Mouse (Mus musculus) stomach, embryonic 16.5 days (tissue): Measurements from ENCODE around the gene Eif4e3. TPM values are rescaled to one million over a fixed set of nuclear protein-coding genes. Genes with fewer than 3 reads are reported as not detected.

Source experiments
- ATAC-seq: fragments of 200-750 bp; cut with Nextera tagmentation; 2 replicates; pipeline ENCODE4 v1.8.0; 2017; ENCODE audit warnings: moderate number of reproducible peaks, moderate TSS enrichment; ENCODE audit not compliant: insufficient read depth, low FRiP score
- H3K27ac ChIP-seq: fragments of 300-500 bp; sonication (generic); 2 replicates; pipeline ENCODE4 v1.5.1; 2014; ENCODE audit warnings: low read length
- H3K27me3 ChIP-seq: fragments of 300-500 bp; sonication (generic); 2 replicates; pipeline ENCODE4 v1.6.1; 2014; ENCODE audit warnings: low read length, control low read depth, mixed read lengths; ENCODE audit not compliant: control insufficient read depth, insufficient read depth
- H3K36me3 ChIP-seq: fragments of 300-500 bp; sonication (generic); 2 replicates; pipeline ENCODE4 v1.6.1; 2014; ENCODE audit warnings: low read length; ENCODE audit not compliant: control insufficient read depth, insufficient read depth
- H3K4me1 ChIP-seq: fragments of 300-500 bp; sonication (generic); 2 replicates; pipeline ENCODE4 v1.6.1; 2014; ENCODE audit warnings: low read length, control low read depth, mixed read lengths; ENCODE audit not compliant: control insufficient read depth, insufficient read depth
- H3K4me2 ChIP-seq: fragments of 300-500 bp; sonication (generic); 2 replicates; pipeline ENCODE4 v1.6.1; 2014; ENCODE audit warnings: low read depth, low read length, mixed read lengths
- H3K4me3 ChIP-seq: fragments of 300-500 bp; sonication (generic); replicated peaks from 2 replicates; pipeline ENCODE4 v1.5.1; 2014; ENCODE audit warnings: mild to moderate bottlenecking, low read length
- H3K9ac ChIP-seq: fragments of 300-500 bp; sonication (generic); 2 replicates; pipeline ENCODE4 v1.6.1; 2014; ENCODE audit warnings: low read length
- H3K9me3 ChIP-seq: fragments of 300-500 bp; sonication (generic); replicated peaks from 2 replicates; pipeline ENCODE4 v1.6.1; 2016; ENCODE audit warnings: low read length, control low read depth; ENCODE audit not compliant: control insufficient read depth
- WGBS: fragments of 180-500 bp; shearing (Covaris S2); extraction: QIAGEN DNeasy Blood & Tissue Kit; methylation state at CpG from one replicate; pipeline ENCODE4 v1.1.7; 2014; 5-methylcytosine and 5-hydroxymethylcytosine counted together
- polyA plus RNA-seq: library from polyadenylated mRNA; unstranded; fragments of >200 nt; fragmentation: Nextera tagmentation; extraction: Ambion mirVana; gene quantifications from 2 replicates; pipeline ENCODE4 v1.2.1, GENCODE M21; 2015

Eif4e3 gene
- polyA plus RNA-seq: 10.9 and 11.3 TPM in 2 replicates

GRCm38 (mm10) chr6:99666318-99667171, at the start of gene Eif4e3, which contains the start of gene Gm20696:
Gene Eif4e3 (minus strand): TSS chr6:99666771.
Gene Gm20696 (minus strand): TSS chr6:99666797.
- Histone ChIP-seq H3K36me3 (no peaks in the 10 kb centered on the region), H3K9ac (peak within 1 kb of the TSS; percentile 83), H3K4me3 (peak within 1 kb of the TSS; percentile 73), H3K27ac (peak within 1 kb of the TSS; percentile 26), H3K27me3 (0 out of 2 replicates have a peak, but pooled peaks cover 3% of the 10 kb centered on the region), H3K4me1 (no peaks in the 10 kb centered on the region; the same call in 1 of the 2 replicates), H3K4me2 (peak within 1 kb of the TSS; percentile 91), H3K9me3 (no peaks in the 10 kb centered on the region)
- peak; percentile 84 for ATAC-seq
- WGBS: under 1% methylated on average over 47 of the region's 75 CpGs

- no peak overlapping the region for H3K4me3 ChIP-seq
- H3K36me3 ChIP-seq: no peaks in the 10 kb centered on the region
- H3K9me3 ChIP-seq: no peaks in the 10 kb centered on the region
- no peak overlapping the region for H3K4me2 ChIP-seq
- 58% methylated on average over 6 of the region's 6 CpGs for WGBS
- H3K4me1 ChIP-seq: no peaks in the 10 kb centered on the region
- no peaks in the 10 kb centered on the region for H3K27me3 ChIP-seq
- no peak overlapping the region for H3K9ac ChIP-seq
- H3K27ac ChIP-seq: no peak overlapping the region
- ATAC-seq: no peak
Observed at GRCm38 (mm10) chr6:99715913-99716312, 49.3 kb upstream of the Eif4e3 start.

- Histone ChIP-seq H3K4me2 (no peak overlapping the region), H3K36me3 (no peaks in the 10 kb centered on the region), H3K27me3 (no peaks in the 10 kb centered on the region), H3K4me1 (no peaks in the 10 kb centered on the region), H3K27ac (no peak overlapping the region), H3K9me3 (no peaks in the 10 kb centered on the region), H3K9ac (no peak overlapping the region), H3K4me3 (no peak overlapping the region)
- 60% methylated on average over 6 of the region's 6 CpGs for WGBS
- ATAC-seq: no peak
Observed at GRCm38 (mm10) chr6:99715191-99715590, 48.6 kb upstream of the Eif4e3 start.

GRCm38 (mm10) chr6:99713256-99713655, 46.7 kb upstream of the Eif4e3 start:
- WGBS: 82% methylated on average over 5 of the region's 5 CpGs

GRCm38 (mm10) chr6:99711576-99712101, 45.1 kb upstream of the Eif4e3 start:
- no peak overlapping the region for H3K4me2 ChIP-seq
- ATAC-seq: no peak
- H3K9ac ChIP-seq: no peak overlapping the region
- WGBS: 61% methylated on average over 11 of the region's 11 CpGs
- H3K4me3 ChIP-seq: no peak overlapping the region
- H3K27me3 ChIP-seq: no peaks in the 10 kb centered on the region
- no peaks in the 10 kb centered on the region for H3K4me1 ChIP-seq
- no peak overlapping the region for H3K27ac ChIP-seq
- no peaks in the 10 kb centered on the region for H3K36me3 ChIP-seq
- no peaks in the 10 kb centered on the region for H3K9me3 ChIP-seq

More at GRCm38 (mm10) chr6:99713256-99713655, 46.7 kb upstream of the Eif4e3 start:
- Histone ChIP-seq H3K9ac (no peak overlapping the region), H3K4me3 (no peak overlapping the region), H3K27ac (no peak overlapping the region), H3K4me2 (no peak overlapping the region), H3K27me3 (no peaks in the 10 kb centered on the region), H3K4me1 (no peaks in the 10 kb centered on the region), H3K9me3 (no peaks in the 10 kb centered on the region), H3K36me3 (no peaks in the 10 kb centered on the region)
- ATAC-seq: no peak

GRCm38 (mm10) chr6:99700484-99700883, 33.9 kb upstream of the Eif4e3 start:
- Histone ChIP-seq H3K36me3 (no peaks in the 10 kb centered on the region), H3K4me2 (no peak overlapping the region), H3K27ac (no peak overlapping the region), H3K4me3 (no peak overlapping the region), H3K9ac (no peak overlapping the region), H3K27me3 (peaks cover 8% of the 10 kb centered on the region; the same call in 1 of the 2 replicates), H3K4me1 (no peaks in the 10 kb centered on the region), H3K9me3 (no peaks in the 10 kb centered on the region)
- no peak for ATAC-seq
- 54% methylated on average over 3 of the region's 3 CpGs for WGBS

- Histone ChIP-seq H3K36me3 (no peaks in the 10 kb centered on the region), H3K4me2 (peak overlapping the region; percentile 94), H3K4me3 (peak overlapping the region; percentile 69), H3K27ac (no peak overlapping the region), H3K27me3 (peaks cover 41% of the 10 kb centered on the region), H3K4me1 (peaks cover 4% of the 10 kb centered on the region; the same call in 1 of the 2 replicates), H3K9ac (peak overlapping the region; percentile 84), H3K9me3 (no peaks in the 10 kb centered on the region)
- 1% methylated on average over 106 of the region's 110 CpGs for WGBS
- ATAC-seq: peak; percentile 65; the same call in 1 of the 2 replicates
Observed at GRCm38 (mm10) chr6:99692916-99693841, 26.6 kb upstream of the Eif4e3 start.

GRCm38 (mm10) chr6:99692206-99692915, 25.8 kb upstream of the Eif4e3 start, which contains the start of gene Gpr27:
Gene Gpr27 (plus strand): TSS chr6:99692679.
- peak; percentile 75 for ATAC-seq
- H3K4me2 ChIP-seq: peak within 1 kb of the TSS; percentile 94
- peak within 1 kb of the TSS; percentile 84 for H3K9ac ChIP-seq
- peaks cover 4% of the 10 kb centered on the region; the same call in 1 of the 2 replicates for H3K4me1 ChIP-seq
- peaks cover 38% of the 10 kb centered on the region for H3K27me3 ChIP-seq
- no peaks in the 10 kb centered on the region for H3K9me3 ChIP-seq
- H3K27ac ChIP-seq: no peak within 1 kb of the TSS
- peak within 1 kb of the TSS; percentile 69 for H3K4me3 ChIP-seq
- WGBS: under 1% methylated on average over 96 of the region's 112 CpGs
- H3K36me3 ChIP-seq: no peaks in the 10 kb centered on the region
